Mouse (Mus musculus): ENCODE results near the gene Gabre. TPM values are rescaled to one million over a fixed set of nuclear protein-coding genes. Genes with fewer than 3 reads are reported as not detected.
A peak's percentile ranks its signal among the peaks of the same experiment; 100 is the strongest.

The Gabre gene
- total RNA-seq (2021) (1 to 10 TPM in 1 of 2 experiments, under 1 TPM in 1; 0.48 to 1.0 TPM), polyA plus RNA-seq (2012; rRNA removed) (0.93 and 1.1 TPM in 2 replicates)
- long read RNA-seq = 0 reads

DNA sequence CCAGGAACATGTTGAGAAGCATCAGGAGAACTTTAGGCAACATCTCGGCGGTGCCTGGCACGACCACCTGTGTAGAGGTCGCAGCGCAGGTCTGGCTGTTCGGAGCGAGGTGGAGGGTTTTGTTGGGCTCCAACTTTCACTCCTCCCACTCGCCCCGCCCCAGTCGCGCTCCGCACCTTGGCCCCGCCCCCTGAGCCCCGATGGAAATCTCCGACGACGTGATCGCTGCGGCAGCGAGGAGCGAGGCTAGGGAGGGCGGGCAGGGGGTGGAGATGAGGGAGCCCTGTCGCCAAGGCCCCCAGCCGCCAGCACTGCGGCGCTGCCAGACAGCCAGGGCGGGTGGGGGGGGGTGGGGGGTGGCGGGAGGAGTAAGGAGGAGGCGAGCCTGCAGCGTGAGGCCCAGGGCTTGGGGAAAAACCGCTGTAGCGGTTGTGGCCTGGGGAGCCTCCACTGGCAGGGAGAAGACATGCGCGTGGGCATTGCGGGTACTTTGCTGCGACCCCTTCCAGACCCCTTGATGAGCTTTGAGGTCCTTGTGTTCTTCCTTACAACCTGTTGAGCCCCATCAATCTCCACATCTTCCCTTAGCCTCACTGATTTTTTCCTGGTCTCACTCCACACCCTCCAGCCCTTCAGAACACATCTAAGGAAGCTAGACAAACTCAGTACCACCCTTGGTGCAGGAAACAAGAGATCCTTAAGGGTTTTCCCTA is at the start of gene Gabre:
TSS of gene Gabre (minus strand) at position 145 of the 713 bp plus-strand sequence.
- peak; percentile 65 for DNase-seq

DNA sequence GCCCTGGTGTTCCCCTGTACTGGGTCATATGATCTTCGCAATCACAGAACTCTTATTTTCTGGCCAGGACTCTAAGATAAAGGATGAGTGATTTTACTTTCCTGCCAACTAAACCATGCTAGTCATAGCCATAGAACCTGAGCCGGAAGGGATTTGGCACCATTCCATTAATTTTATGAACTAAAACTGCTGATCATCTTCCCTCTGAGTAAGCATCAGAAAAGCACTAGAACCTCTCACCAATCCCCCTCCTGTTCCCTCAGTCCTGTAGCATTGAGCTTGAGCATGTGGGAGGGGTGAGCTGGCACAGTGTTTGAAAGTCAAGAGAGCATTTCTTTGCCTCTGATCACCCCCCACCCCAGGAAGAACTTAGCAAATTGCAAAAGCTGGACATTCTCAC is 23.2 kb upstream of the Gabre start:
- DNase-seq = no peak

DNA sequence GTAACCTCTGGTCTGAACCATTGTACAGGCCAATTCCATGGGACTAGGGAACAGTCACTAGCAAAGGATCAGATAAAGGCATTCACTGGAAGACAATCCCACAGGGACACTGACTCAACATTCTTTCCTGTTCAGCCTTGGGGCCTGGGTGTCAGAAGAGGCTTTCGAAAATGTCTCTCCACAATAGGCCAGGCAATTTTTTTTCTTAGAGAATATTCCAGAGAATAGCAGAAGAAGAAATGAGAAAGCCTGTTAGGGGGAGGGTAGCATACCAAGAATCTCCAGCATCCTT is 715 bp upstream of the Gabre start:
- DNase-seq = peak; percentile 3

DNA sequence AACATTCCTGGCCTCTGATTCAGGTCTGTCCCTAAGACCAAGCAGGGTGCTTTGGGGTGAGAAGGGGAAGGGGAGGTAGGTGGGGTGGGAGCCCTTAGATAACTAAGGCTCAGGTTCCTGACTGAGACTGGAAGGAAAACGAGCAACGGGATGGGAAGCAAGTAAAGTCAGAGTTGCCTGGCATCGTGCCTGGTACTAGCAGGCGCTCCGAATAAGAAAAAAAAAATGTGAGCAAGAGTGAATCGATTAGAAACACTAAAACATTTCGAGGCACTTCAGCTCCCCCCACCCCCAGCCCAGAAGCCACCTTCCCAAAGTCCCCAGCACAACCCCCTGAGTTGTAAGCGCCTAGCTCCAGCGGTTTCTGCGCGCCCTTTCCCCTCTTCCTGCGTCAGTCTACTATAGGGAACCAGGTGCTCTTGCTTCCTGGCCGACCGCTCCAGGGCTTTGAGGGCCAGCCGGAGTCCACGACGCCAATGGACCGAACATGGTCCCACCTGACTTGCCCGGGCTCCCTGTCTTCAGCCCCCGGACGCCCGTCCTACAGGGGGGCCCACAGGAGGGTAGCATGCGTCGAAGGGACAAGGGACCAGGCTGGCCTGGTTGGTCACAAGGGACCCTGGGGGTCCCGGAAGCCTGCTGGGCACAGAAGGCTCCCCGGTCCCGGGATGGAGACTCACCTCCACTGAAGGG is 491 bp downstream of the Gabre start:
- peak; percentile 10 for DNase-seq

DNA sequence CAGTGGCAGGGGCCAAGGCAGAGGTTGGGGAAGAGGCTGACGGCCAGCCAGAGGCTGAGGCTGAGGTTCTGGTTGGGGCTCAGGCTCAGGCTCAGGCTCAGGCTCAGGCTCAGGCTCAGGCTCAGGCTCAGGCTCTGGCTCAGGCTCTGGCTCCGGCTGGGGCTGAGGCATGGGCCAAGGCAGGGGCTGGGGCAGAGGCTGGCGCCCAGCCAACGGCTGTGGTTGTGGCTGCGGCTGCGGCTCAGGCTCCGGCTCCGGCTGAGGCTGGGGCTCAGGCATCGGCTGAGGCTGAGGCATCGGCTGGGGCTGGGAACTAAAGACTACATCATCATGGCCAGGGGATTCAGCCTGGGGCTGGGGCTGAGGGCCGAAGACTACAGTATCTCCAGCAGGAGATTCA is 4.0 kb downstream of the Gabre start:
- DNase-seq = no peak

DNA sequence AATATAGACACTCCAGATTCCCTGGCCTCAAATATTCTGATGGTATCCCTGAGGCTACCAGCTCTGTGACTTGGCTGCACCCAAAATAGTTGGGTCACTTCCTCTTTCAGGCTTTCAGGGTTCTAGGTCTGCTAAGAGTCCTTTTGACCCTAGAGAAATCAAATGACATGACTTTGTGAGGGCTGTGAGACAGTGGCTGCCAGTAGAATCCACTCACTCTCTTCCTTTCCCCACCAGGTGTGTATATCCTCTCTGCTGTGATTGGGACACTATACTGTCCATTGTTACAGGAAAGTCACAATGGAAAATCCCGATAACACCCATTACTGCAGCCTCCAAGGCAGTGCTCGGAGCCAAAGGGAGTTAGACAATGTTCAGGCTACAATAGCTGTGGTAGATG is 52.9 kb downstream of the Gabre start, which contains the start of gene Magea4:
TSS of gene Magea4 (plus strand) at position 301 of the 400 bp plus-strand sequence.
- DNase-seq = no peak

Small RNAs within 50 kb of the gene (microRNA-seq; reads per million reads assigned to microRNA genes)
- gene Mir224 = 72.4 to 92.2 reads per million in 2 experiments
- 7.9 to 8.7 reads per million in 2 experiments for gene Mir452

Other genes with a start within 250 kb of the Gabre start
- gene Magea4, start 52.8 kb downstream of the Gabre start, total RNA-seq (2021) = not detected
- not detected in 2 replicates for gene Magea4, start 52.8 kb downstream of the Gabre start, polyA plus RNA-seq (2012; rRNA removed)
- not detected for gene Magea10, start 112.1 kb upstream of the Gabre start, total RNA-seq (2021)
- not detected in 2 replicates for gene Magea10, start 112.1 kb upstream of the Gabre start, polyA plus RNA-seq (2012; rRNA removed)